Mouse (Mus musculus): ENCODE data around the gene Slc1a2. TPM values are rescaled to one million over a fixed set of nuclear protein-coding genes. Genes with fewer than 3 reads are reported as not detected.

Gene Slc1a2
- polyA plus RNA-seq, 1 experiment from 2014 or later, result 1.1 TPM

DNA sequence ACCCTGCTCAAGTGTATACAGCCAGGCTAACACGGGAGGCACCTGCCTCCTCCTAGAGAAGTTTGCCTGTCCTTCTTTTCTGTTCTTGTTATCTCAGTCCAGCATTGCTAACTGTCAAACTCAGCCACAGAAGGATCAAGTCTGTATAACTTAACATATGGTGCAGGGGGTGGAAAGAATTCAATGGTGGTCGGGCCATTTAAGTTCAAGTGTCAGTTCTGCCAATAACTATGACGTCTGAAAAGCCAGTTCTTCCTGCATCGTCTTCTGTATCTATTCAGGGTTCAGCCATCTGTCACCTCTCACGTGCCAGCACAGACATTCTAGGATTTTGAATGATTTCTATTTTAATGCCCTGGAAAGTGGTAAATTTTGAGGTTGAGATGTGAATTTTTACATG, 84.2 kb downstream of the Slc1a2 start:
- H3K4me3 ChIP-seq (replicated peaks), result no peak overlapping the region
- H3K27me3 ChIP-seq, result no peaks in the 10 kb centered on the region; the same call in 1 of the 2 replicates
- no peaks in the 10 kb centered on the region for H3K36me3 ChIP-seq (replicated peaks)
- no peaks in the 10 kb centered on the region for H3K9me3 ChIP-seq (replicated peaks)
- H3K27ac ChIP-seq (replicated peaks), result no peak overlapping the region
- ATAC-seq (ENCODE audit: insufficient read depth), result no peak
- no peak overlapping the region for H3K9ac ChIP-seq
- H3K4me1 ChIP-seq (replicated peaks), result peaks cover 18% of the 10 kb centered on the region
- 22% methylated on average over 5 of the region's 5 CpGs for WGBS (ENCODE audit: insufficient replicate concordance)
- H3K4me2 ChIP-seq, result no peak overlapping the region

DNA sequence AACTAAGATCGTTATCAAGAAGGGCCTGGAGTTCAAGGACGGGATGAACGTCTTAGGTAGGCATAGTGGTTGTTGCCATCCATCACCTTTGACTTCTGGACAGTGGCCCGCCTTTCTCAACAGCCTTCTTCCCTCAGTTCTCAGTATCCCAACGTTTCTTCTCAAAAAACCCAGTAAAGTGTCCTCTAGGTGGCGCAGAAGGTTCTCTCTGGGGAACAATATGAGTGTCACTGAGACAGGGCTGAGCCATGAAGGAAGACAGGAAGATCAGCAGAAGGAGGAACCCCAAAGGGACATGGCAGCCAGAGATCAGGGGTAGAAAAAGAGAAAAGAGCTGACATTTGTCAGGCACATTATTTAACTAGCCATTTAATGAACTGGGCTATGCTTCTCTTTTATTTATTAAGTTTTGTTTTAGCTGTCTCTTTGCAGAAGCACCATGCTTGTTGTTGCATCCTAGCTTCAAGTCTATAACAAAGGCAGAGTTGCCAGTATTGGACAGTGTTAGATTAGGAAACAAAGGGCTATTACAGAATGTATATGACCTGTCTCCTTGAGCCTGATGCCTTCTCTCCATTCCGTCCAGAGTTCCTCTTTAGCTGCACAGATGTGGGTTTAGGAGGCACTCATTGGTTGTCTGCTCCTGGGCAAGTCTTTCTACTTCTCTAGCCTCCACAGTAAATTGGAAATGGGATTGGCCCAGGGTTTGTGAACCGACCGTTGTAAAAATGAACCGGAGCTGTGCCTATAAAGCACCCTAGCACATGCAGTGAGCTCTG, 85.6 kb downstream of the Slc1a2 start:
- Histone ChIP-seq H3K4me2 (no peak overlapping the region), H3K27me3 (no peaks in the 10 kb centered on the region; the same call in 1 of the 2 replicates), H3K4me1 (replicated peaks) (peaks cover 18% of the 10 kb centered on the region), H3K9me3 (replicated peaks) (no peaks in the 10 kb centered on the region), H3K27ac (replicated peaks) (no peak overlapping the region), H3K4me3 (replicated peaks) (no peak overlapping the region), H3K36me3 (replicated peaks) (no peaks in the 10 kb centered on the region), H3K9ac (no peak overlapping the region)
- ATAC-seq (ENCODE audit: insufficient read depth), result no peak
- 34% methylated on average over 10 of the region's 10 CpGs for WGBS (ENCODE audit: insufficient replicate concordance)

DNA sequence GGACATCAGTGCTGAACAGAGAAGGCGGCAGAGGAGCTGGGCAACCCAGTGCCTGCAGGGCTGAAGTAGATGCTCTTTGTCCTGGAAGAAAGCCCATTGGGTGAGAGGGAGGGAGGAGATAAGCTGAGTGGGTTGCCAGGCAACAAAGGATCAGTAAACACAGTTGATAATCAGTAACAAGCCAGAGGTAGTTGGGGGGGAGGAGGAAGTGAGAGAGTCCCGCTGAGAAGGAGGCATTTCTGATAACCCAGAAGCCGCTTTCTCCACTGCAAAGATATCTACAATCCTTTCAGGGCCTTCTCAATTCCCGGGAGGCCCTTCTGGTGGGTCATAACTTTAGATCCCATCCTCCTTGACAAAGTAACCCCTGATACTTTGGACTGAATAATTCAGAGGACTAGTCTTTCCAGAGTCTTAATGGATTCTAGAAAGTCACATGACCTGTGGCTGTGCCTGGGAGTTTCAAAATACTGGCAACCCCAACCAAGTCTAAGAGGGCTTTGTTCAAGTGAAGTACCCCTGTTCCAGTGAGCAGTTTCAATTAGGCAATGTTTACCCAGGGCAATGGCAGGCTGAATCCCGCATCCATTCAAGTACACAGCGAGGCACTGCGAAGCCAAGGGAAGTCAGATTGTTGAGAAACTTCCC, 86.9 kb downstream of the Slc1a2 start:
- Histone ChIP-seq H3K4me1 (replicated peaks) (peaks cover 18% of the 10 kb centered on the region), H3K9me3 (replicated peaks) (no peaks in the 10 kb centered on the region), H3K27ac (replicated peaks) (peak overlapping the region; percentile 34), H3K4me2 (peak overlapping the region; percentile 53), H3K27me3 (no peaks in the 10 kb centered on the region), H3K4me3 (replicated peaks) (peak overlapping the region; percentile 14; the same call in 1 of the 2 replicates), H3K9ac (no peak overlapping the region), H3K36me3 (replicated peaks) (no peaks in the 10 kb centered on the region)
- peak; percentile 90 for ATAC-seq (ENCODE audit: insufficient read depth)
- 7% methylated on average over 7 of the region's 7 CpGs for WGBS (ENCODE audit: insufficient replicate concordance)

DNA sequence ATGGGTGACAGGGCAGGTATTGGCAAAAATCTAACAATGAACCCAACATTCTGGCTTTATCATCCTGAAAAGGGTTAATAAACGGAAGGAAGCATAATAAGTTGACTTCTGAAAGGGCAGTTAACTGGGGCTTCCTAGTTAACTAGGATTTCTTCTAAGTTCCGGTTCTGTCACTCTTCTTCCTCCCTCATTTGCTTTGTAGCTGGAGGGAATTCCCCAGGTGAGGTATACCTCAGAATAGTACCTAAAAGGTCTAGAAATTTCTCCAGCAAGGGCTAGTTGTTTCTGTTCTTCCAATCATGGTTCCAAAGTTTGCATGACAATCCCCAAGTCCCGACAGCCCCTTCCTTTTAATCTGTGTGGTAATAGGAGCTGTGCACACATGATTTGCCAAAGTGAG, 89.3 kb downstream of the Slc1a2 start:
- H3K4me1 ChIP-seq (replicated peaks), result peaks cover 18% of the 10 kb centered on the region
- H3K27me3 ChIP-seq, result no peaks in the 10 kb centered on the region
- H3K9ac ChIP-seq, result no peak overlapping the region
- H3K4me2 ChIP-seq, result no peak overlapping the region
- no peak overlapping the region for H3K27ac ChIP-seq (replicated peaks)
- H3K4me3 ChIP-seq (replicated peaks), result no peak overlapping the region
- WGBS (ENCODE audit: insufficient replicate concordance), result 57% methylated on average over 3 of the region's 3 CpGs
- H3K36me3 ChIP-seq (replicated peaks), result no peaks in the 10 kb centered on the region
- no peaks in the 10 kb centered on the region for H3K9me3 ChIP-seq (replicated peaks)
- no peak for ATAC-seq (ENCODE audit: insufficient read depth)

DNA sequence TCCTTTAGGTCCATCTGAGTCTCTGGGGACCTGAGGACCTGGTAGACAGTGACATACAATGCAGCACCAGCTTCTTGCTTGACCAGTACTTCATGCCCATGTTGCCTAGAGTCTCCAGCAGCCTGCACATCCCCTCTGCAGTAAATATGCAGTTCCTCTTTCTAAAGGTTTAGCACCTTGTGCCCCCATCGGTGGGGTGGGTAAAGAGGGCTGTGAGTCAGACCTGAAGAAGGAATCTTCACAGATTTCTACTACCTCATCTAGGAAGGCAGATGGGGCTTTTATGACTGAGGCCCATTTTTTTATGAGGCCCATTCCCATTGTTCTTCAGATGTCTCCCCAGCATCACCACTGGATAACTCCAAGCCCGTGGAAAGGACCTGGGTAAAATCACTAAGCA, 91.5 kb downstream of the Slc1a2 start:
- peaks cover 11% of the 10 kb centered on the region for H3K4me1 ChIP-seq (replicated peaks)
- WGBS (ENCODE audit: insufficient replicate concordance), result 26% methylated on average over 2 of the region's 2 CpGs
- H3K36me3 ChIP-seq (replicated peaks), result no peaks in the 10 kb centered on the region
- H3K9me3 ChIP-seq (replicated peaks), result no peaks in the 10 kb centered on the region
- no peak overlapping the region for H3K4me2 ChIP-seq
- H3K9ac ChIP-seq, result no peak overlapping the region
- ATAC-seq (ENCODE audit: insufficient read depth), result no peak
- H3K27ac ChIP-seq (replicated peaks), result no peak overlapping the region
- no peak overlapping the region for H3K4me3 ChIP-seq (replicated peaks)
- no peaks in the 10 kb centered on the region for H3K27me3 ChIP-seq

DNA sequence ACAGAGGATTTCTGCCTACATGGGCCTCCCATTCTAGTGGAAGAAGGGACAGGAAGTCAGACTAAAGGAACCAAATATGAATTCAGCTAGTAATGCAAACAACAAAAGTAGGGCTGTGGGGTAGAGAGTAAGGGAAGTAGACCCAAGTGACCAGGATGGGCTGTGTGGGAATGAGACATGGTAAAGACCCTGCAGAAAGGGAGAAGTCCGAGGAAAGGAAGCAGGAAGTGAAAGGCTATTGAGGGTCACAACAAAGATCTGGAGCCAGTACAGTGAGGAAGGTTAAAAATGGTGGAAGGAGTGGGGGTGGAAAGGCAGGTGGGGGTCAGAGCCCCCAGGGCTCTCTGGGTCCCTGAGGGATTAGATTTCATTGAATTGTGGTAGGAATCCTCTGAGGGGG, 93.4 kb downstream of the Slc1a2 start:
- Histone ChIP-seq H3K4me2 (no peak overlapping the region), H3K9ac (no peak overlapping the region), H3K9me3 (replicated peaks) (no peaks in the 10 kb centered on the region), H3K4me3 (replicated peaks) (no peak overlapping the region), H3K27me3 (no peaks in the 10 kb centered on the region), H3K36me3 (replicated peaks) (no peaks in the 10 kb centered on the region), H3K27ac (replicated peaks) (no peak overlapping the region), H3K4me1 (replicated peaks) (no peaks in the 10 kb centered on the region)
- WGBS (ENCODE audit: insufficient replicate concordance), result 22% methylated on average over 1 of the region's 1 CpGs
- no peak for ATAC-seq (ENCODE audit: insufficient read depth)

DNA sequence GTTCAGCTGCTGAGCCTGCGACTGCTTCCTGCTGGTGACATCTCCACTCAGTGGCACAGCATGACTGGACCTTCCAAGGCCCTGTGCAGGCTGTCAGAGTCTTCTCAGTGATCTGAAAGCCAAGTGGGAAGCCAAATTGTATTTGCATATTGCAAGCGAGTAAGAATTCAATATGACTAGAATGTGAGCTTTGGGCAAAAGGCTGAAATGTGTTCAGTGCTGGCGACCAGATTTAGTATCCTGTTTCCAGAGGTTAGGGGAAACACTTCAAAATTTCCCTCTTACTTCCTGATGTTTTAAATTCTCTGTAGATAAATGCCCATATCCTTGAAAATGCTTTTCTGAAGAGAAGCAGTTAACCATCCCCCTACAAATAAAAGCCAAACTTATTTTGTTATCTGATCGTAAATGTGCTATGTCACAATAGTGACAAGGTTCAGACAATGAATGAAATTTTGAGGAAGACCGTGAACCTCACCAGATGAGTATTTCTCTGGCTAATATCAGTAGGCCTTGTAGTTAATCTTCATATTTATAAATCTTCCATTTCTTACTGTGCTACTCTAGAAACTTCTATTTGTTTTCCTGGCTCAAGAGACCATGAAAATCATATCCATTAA, 98.9 kb downstream of the Slc1a2 start:
- Histone ChIP-seq H3K36me3 (replicated peaks) (no peaks in the 10 kb centered on the region), H3K4me2 (no peak overlapping the region), H3K9ac (no peak overlapping the region), H3K4me1 (replicated peaks) (no peaks in the 10 kb centered on the region), H3K27me3 (no peaks in the 10 kb centered on the region), H3K27ac (replicated peaks) (no peak overlapping the region), H3K9me3 (replicated peaks) (no peaks in the 10 kb centered on the region), H3K4me3 (replicated peaks) (no peak overlapping the region)
- ATAC-seq (ENCODE audit: insufficient read depth), result no peak
- WGBS (ENCODE audit: insufficient replicate concordance), result 52% methylated on average over 5 of the region's 5 CpGs

DNA sequence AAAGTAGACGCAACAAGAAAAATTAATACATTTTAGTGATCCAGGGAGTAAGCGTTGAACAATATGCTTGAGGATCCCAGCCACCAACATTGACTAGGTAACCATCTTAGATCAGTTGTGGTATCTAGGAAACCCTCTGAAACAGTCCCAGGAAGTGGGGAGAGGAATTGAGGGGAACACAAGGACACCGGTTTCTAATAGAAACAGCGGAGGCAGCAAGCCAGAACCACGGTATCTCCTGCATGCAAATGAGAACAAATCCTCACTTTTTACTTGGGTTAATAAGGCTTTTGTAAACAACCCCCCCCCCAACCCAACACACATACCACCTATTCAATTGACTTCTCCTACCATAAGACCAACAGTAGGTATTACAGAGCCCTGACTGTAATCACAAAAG, 101.0 kb downstream of the Slc1a2 start:
- 78% methylated on average over 5 of the region's 5 CpGs for WGBS (ENCODE audit: insufficient replicate concordance)
- no peak for ATAC-seq (ENCODE audit: insufficient read depth)
- H3K9me3 ChIP-seq (replicated peaks), result no peaks in the 10 kb centered on the region
- no peak overlapping the region for H3K9ac ChIP-seq
- H3K4me1 ChIP-seq (replicated peaks), result no peaks in the 10 kb centered on the region
- H3K4me2 ChIP-seq, result no peak overlapping the region
- H3K4me3 ChIP-seq (replicated peaks), result no peak overlapping the region
- H3K27me3 ChIP-seq, result no peaks in the 10 kb centered on the region
- H3K36me3 ChIP-seq (replicated peaks), result no peaks in the 10 kb centered on the region
- no peak overlapping the region for H3K27ac ChIP-seq (replicated peaks)

DNA sequence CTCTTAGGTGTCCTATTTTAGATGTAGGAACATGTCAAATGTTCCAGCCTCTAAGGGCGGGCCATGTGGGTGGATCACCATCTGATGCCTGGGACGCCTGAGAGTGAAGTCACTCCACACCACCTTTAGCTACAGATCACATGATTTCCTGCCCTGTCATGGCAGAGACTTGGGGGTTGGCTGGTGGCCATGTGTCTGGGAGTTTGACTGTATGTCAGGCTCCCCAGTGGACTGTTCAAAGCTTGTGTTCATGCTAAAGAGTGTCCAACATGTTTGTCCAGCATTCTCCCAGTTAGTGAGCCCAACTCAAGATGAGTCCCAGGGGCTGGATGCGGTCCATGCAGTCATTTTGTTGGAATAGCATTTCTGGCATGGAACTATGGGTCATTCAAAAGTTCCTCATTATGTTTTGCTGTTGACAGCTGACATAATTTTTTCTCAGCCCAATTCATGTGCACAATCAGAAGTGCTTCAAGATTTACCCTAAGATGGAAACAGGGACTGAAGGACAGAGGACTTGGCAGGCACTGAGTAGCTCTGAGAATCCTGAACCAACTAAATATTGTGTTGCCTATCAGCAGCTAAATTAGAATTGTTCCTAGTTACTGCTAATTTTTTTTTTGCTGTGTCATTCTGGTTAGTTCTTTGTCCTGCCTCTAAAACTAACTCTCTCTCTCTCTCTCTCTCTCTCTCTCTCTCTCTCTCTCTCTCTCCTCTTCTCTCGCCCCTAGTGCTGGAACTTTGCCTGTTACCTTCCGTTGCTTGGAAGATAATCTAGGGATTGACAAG, 102.0 kb downstream of the Slc1a2 start:
- 51% methylated on average over 5 of the region's 5 CpGs for WGBS (ENCODE audit: insufficient replicate concordance)
- ATAC-seq (ENCODE audit: insufficient read depth), result no peak
- Histone ChIP-seq H3K4me1 (replicated peaks) (no peaks in the 10 kb centered on the region), H3K9me3 (replicated peaks) (no peaks in the 10 kb centered on the region), H3K36me3 (replicated peaks) (no peaks in the 10 kb centered on the region), H3K4me2 (no peak overlapping the region), H3K27ac (replicated peaks) (no peak overlapping the region), H3K9ac (no peak overlapping the region), H3K4me3 (replicated peaks) (no peak overlapping the region), H3K27me3 (no peaks in the 10 kb centered on the region)

DNA sequence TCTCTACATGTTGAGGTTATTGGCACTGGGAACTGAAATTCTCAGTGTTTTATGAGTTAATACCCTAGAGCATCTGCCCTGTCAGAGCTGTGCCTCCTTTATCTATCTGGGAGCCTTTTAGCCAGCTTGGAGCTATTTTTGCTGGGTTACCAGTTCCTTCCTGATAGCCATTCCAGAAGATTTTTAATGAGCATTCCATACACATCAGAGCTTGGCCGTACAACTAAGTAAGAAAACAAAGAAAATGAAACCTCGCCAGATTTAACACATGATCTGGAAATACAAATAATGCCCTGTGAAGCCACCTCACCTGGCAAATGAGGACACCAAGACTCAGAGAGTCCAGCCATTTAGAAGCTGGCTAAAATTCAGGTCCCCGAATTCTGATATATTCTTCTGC, 104.7 kb downstream of the Slc1a2 start:
- no peak overlapping the region for H3K9ac ChIP-seq
- no peak for ATAC-seq (ENCODE audit: insufficient read depth)
- H3K27ac ChIP-seq (replicated peaks), result no peak overlapping the region
- H3K27me3 ChIP-seq, result no peaks in the 10 kb centered on the region
- H3K36me3 ChIP-seq (replicated peaks), result no peaks in the 10 kb centered on the region
- H3K4me2 ChIP-seq, result no peak overlapping the region
- H3K9me3 ChIP-seq (replicated peaks), result no peaks in the 10 kb centered on the region
- no peak overlapping the region for H3K4me3 ChIP-seq (replicated peaks)
- WGBS (ENCODE audit: insufficient replicate concordance), result 61% methylated on average over 3 of the region's 3 CpGs
- no peaks in the 10 kb centered on the region for H3K4me1 ChIP-seq (replicated peaks)

DNA sequence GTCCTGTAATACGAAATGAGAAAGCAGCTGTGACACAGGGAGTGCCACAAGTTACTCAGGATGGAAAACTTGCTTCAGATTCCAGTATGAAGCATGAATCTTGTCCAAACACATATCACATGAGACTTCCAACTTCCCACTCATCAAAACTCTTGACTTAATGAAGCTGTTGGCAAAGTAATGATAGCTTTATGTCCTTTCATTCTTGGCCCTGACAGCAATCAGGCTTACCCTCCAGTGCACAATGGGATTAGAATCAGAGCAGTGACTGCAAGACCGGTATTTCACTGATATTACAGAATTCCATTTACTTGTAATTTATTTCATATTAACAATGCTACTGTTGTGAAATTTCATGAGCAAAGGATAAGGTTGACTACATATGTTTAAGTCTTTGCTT, 105.5 kb downstream of the Slc1a2 start:
- Histone ChIP-seq H3K9me3 (replicated peaks) (no peaks in the 10 kb centered on the region), H3K27me3 (no peaks in the 10 kb centered on the region), H3K9ac (no peak overlapping the region), H3K27ac (replicated peaks) (no peak overlapping the region), H3K4me3 (replicated peaks) (no peak overlapping the region), H3K36me3 (replicated peaks) (no peaks in the 10 kb centered on the region), H3K4me2 (no peak overlapping the region), H3K4me1 (replicated peaks) (no peaks in the 10 kb centered on the region)
- 81% methylated on average over 2 of the region's 2 CpGs for WGBS (ENCODE audit: insufficient replicate concordance)
- ATAC-seq (ENCODE audit: insufficient read depth), result no peak

Measured in liver, embryonic 15.5 days (tissue).